Mouse (Mus musculus): Measurements from ENCODE around the gene Arap1. TPM values are rescaled to one million over a fixed set of nuclear protein-coding genes. Genes with fewer than 3 reads are reported as not detected.

The Arap1 gene
- polyA plus RNA-seq, 1 experiment, result 16.3 TPM

GRCm38 (mm10) chr7:101456789-101457188 lies 108.9 kb downstream of the Arap1 start:
- peak overlapping the region; percentile 52; the same call in 1 of the 2 replicates for H3K27ac ChIP-seq (ENCODE audit: insufficient read depth, low read length)
- peaks cover 29% of the 10 kb centered on the region for H3K4me1 ChIP-seq (ENCODE audit: control insufficient read depth, insufficient read depth, low read length)
- H3K4me3 ChIP-seq (ENCODE audit: insufficient read depth, low read length), result 0 out of 2 replicates have a peak overlapping the region, but pooled peaks have one; percentile 5
- TF ChIP-seq CTCF (IDR thresholded peaks at IDR 0.05; ENCODE audit: extremely low read depth, insufficient read depth, low read length) (no peak), POLR2A (IDR thresholded peaks at IDR 0.05; ENCODE audit: extremely low read depth, insufficient read depth, low read length) (no peak)

GRCm38 (mm10) chr7:101457283-101457682 lies 109.4 kb downstream of the Arap1 start:
- H3K27ac ChIP-seq (ENCODE audit: insufficient read depth, low read length), result peak overlapping the region; percentile 52
- H3K4me3 ChIP-seq (ENCODE audit: insufficient read depth, low read length), result peak overlapping the region; percentile 5; the same call in 1 of the 2 replicates
- TF ChIP-seq CTCF (IDR thresholded peaks at IDR 0.05; ENCODE audit: extremely low read depth, insufficient read depth, low read length), result no peak
- peak; percentile 41; the same call in 1 of the 2 replicates for TF ChIP-seq POLR2A (IDR thresholded peaks at IDR 0.05; ENCODE audit: extremely low read depth, insufficient read depth, low read length)
- peaks cover 32% of the 10 kb centered on the region for H3K4me1 ChIP-seq (ENCODE audit: control insufficient read depth, insufficient read depth, low read length)

- Histone ChIP-seq H3K4me3 (ENCODE audit: insufficient read depth, low read length) (no peak overlapping the region), H3K4me1 (ENCODE audit: control insufficient read depth, insufficient read depth, low read length) (peaks cover 35% of the 10 kb centered on the region), H3K27ac (ENCODE audit: insufficient read depth, low read length) (peak overlapping the region; percentile 52)
- TF ChIP-seq POLR2A (IDR thresholded peaks at IDR 0.05; ENCODE audit: extremely low read depth, insufficient read depth, low read length), result peak; percentile 12; the same call in 1 of the 2 replicates
- TF ChIP-seq CTCF (IDR thresholded peaks at IDR 0.05; ENCODE audit: extremely low read depth, insufficient read depth, low read length), result no peak
Observed at GRCm38 (mm10) chr7:101457801-101458200, 109.9 kb downstream of the Arap1 start.

- Histone ChIP-seq H3K4me1 (ENCODE audit: control insufficient read depth, insufficient read depth, low read length) (peaks cover 38% of the 10 kb centered on the region), H3K4me3 (ENCODE audit: insufficient read depth, low read length) (no peak overlapping the region), H3K27ac (ENCODE audit: insufficient read depth, low read length) (peak overlapping the region; percentile 52)
- TF ChIP-seq CTCF (IDR thresholded peaks at IDR 0.05; ENCODE audit: extremely low read depth, insufficient read depth, low read length), result no peak
- TF ChIP-seq POLR2A (IDR thresholded peaks at IDR 0.05; ENCODE audit: extremely low read depth, insufficient read depth, low read length), result no peak
Observed at GRCm38 (mm10) chr7:101458278-101458781, 110.5 kb downstream of the Arap1 start.

GRCm38 (mm10) chr7:101459305-101459813 lies 111.5 kb downstream of the Arap1 start:
- TF ChIP-seq POLR2A (IDR thresholded peaks at IDR 0.05; ENCODE audit: extremely low read depth, insufficient read depth, low read length) (no peak), CTCF (IDR thresholded peaks at IDR 0.05; ENCODE audit: extremely low read depth, insufficient read depth, low read length) (no peak)
- H3K27ac ChIP-seq (ENCODE audit: insufficient read depth, low read length), result no peak overlapping the region
- no peak overlapping the region for H3K4me3 ChIP-seq (ENCODE audit: insufficient read depth, low read length)
- H3K4me1 ChIP-seq (ENCODE audit: control insufficient read depth, insufficient read depth, low read length), result peaks cover 38% of the 10 kb centered on the region

GRCm38 (mm10) chr7:101459923-101460607 lies 112.2 kb downstream of the Arap1 start:
- Histone ChIP-seq H3K4me3 (ENCODE audit: insufficient read depth, low read length) (no peak overlapping the region), H3K4me1 (ENCODE audit: control insufficient read depth, insufficient read depth, low read length) (peaks cover 38% of the 10 kb centered on the region), H3K27ac (ENCODE audit: insufficient read depth, low read length) (peak overlapping the region; percentile 11; the same call in 1 of the 2 replicates)
- TF ChIP-seq CTCF (IDR thresholded peaks at IDR 0.05; ENCODE audit: extremely low read depth, insufficient read depth, low read length) (no peak), POLR2A (IDR thresholded peaks at IDR 0.05; ENCODE audit: extremely low read depth, insufficient read depth, low read length) (no peak)

- H3K4me1 ChIP-seq (ENCODE audit: control insufficient read depth, insufficient read depth, low read length), result peaks cover 35% of the 10 kb centered on the region
- H3K4me3 ChIP-seq (ENCODE audit: insufficient read depth, low read length), result no peak overlapping the region
- TF ChIP-seq CTCF (IDR thresholded peaks at IDR 0.05; ENCODE audit: extremely low read depth, insufficient read depth, low read length) (no peak), POLR2A (IDR thresholded peaks at IDR 0.05; ENCODE audit: extremely low read depth, insufficient read depth, low read length) (no peak)
- H3K27ac ChIP-seq (ENCODE audit: insufficient read depth, low read length), result no peak overlapping the region
Observed at GRCm38 (mm10) chr7:101460608-101460957, 112.7 kb downstream of the Arap1 start.

GRCm38 (mm10) chr7:101461571-101461970 lies 113.7 kb downstream of the Arap1 start:
- no peak overlapping the region for H3K4me3 ChIP-seq (ENCODE audit: insufficient read depth, low read length)
- H3K4me1 ChIP-seq (ENCODE audit: control insufficient read depth, insufficient read depth, low read length), result peaks cover 35% of the 10 kb centered on the region
- H3K27ac ChIP-seq (ENCODE audit: insufficient read depth, low read length), result no peak overlapping the region
- no peak for TF ChIP-seq CTCF (IDR thresholded peaks at IDR 0.05; ENCODE audit: extremely low read depth, insufficient read depth, low read length)
- no peak for TF ChIP-seq POLR2A (IDR thresholded peaks at IDR 0.05; ENCODE audit: extremely low read depth, insufficient read depth, low read length)

Other genes starting within 250 kb of the Arap1 start
- 65.1 and 74.5 TPM in 2 replicates for gene Atg16l2, start 45.8 kb upstream of the Arap1 start, polyA plus RNA-seq (2012; rRNA removed)
- 94.2 and 95.5 TPM in 2 replicates for gene Stard10, start 31.0 kb upstream of the Arap1 start, polyA plus RNA-seq (2012; rRNA removed)
- 0.56 and 0.59 TPM in 2 replicates for gene Gm45837, start 62.8 kb downstream of the Arap1 start, polyA plus RNA-seq (2012; rRNA removed)
- 223 and 236 TPM in 2 replicates for gene Pde2a, start 73.6 kb downstream of the Arap1 start, polyA plus RNA-seq (2012; rRNA removed)
- gene Art2b, start 237.5 kb downstream of the Arap1 start, polyA plus RNA-seq (2012; rRNA removed), result 0.02 TPM in 1 of 2 replicates, not detected in the other